Mouse (Mus musculus) gastrocnemius, adult 2 months (tissue): Measurements from ENCODE around the gene Cse1l. TPM values are rescaled to one million over a fixed set of nuclear protein-coding genes. Genes with fewer than 3 reads are reported as not detected.
A peak's percentile ranks its signal among the peaks of the same experiment; 100 is the strongest.

Experiments used
- DNase-seq: peaks from one replicate; pipeline ENCODE4 v3.0.0; 2022
- H3K27ac ChIP-seq: fragments of 200-600 bp; 2 replicates; pipeline ENCODE4 v1.8.1; 2022; ENCODE audit warnings: mild to moderate bottlenecking
- H3K4me3 ChIP-seq: fragments of 200-600 bp; 2 replicates; pipeline ENCODE4 v1.8.1; 2022; ENCODE audit warnings: mild to moderate bottlenecking, moderate library complexity
- CTCF ChIP-seq: fragments of 200-600 bp; IDR thresholded peaks from 2 replicates; pipeline ENCODE4 v1.8.1; 2022; ENCODE audit warnings: antibody characterized with exemption, mild to moderate bottlenecking, moderate library complexity
- intact Hi-C: fragments of 180-260 bp; cut with DNase I; formaldehyde crosslinking; loops from one replicate; pipeline ENCODE4 v1.15.1; 2025
- total RNA-seq, 2 experiments: library from RNA; stranded (reverse); gene quantifications; 2 replicates each; pipeline ENCODE4 v1.2.3; 2021

Gene Cse1l
- total RNA-seq, 2 experiments from 2014 or later: 55.6 to 57.4 TPM

GRCm38 (mm10) chr2:166885619-166886018, 20.2 kb upstream of the Cse1l start:
- TF ChIP-seq CTCF: no peak
- no peak for DNase-seq
- intact Hi-C loops: no loop called here
- Histone ChIP-seq H3K27ac (no peak overlapping the region), H3K4me3 (no peak overlapping the region)

- intact Hi-C loops: no loop called here
- TF ChIP-seq CTCF: no peak
- H3K4me3 ChIP-seq: no peak overlapping the region
- no peak overlapping the region for H3K27ac ChIP-seq
- no peak for DNase-seq
Measured at GRCm38 (mm10) chr2:166886231-166886630, 19.6 kb upstream of the Cse1l start.

- no peak overlapping the region for H3K4me3 ChIP-seq
- DNase-seq: no peak
- TF ChIP-seq CTCF: peak; percentile 38; the same call in 1 of the 2 replicates
- no peak overlapping the region for H3K27ac ChIP-seq
- intact Hi-C loops: no loop called here
Measured at GRCm38 (mm10) chr2:166887816-166888215, 18.0 kb upstream of the Cse1l start.

GRCm38 (mm10) chr2:166891366-166891880, 14.4 kb upstream of the Cse1l start:
- TF ChIP-seq CTCF: no peak
- DNase-seq: no peak
- Histone ChIP-seq H3K4me3 (no peak overlapping the region), H3K27ac (no peak overlapping the region)
- intact Hi-C loops: no loop called here

GRCm38 (mm10) chr2:166892158-166892680, 13.6 kb upstream of the Cse1l start:
- no peak for DNase-seq

GRCm38 (mm10) chr2:166893036-166893435, 12.8 kb upstream of the Cse1l start:
- no peak for TF ChIP-seq CTCF
- H3K27ac ChIP-seq: no peak overlapping the region
- intact Hi-C loops: no loop called here
- no peak for DNase-seq
- no peak overlapping the region for H3K4me3 ChIP-seq

More at GRCm38 (mm10) chr2:166892158-166892680, 13.6 kb upstream of the Cse1l start:
- TF ChIP-seq CTCF: no peak
- Histone ChIP-seq H3K4me3 (no peak overlapping the region), H3K27ac (no peak overlapping the region)
- intact Hi-C loops: no loop called here

GRCm38 (mm10) chr2:166896368-166896767, 9.5 kb upstream of the Cse1l start:
- TF ChIP-seq CTCF: no peak
- H3K4me3 ChIP-seq: no peak overlapping the region
- intact Hi-C loops: no loop called here
- H3K27ac ChIP-seq: no peak overlapping the region
- DNase-seq: no peak

GRCm38 (mm10) chr2:166896974-166897373, 8.9 kb upstream of the Cse1l start:
- H3K27ac ChIP-seq: no peak overlapping the region
- TF ChIP-seq CTCF: no peak
- no peak overlapping the region for H3K4me3 ChIP-seq
- intact Hi-C loops: no loop called here
- DNase-seq: no peak

GRCm38 (mm10) chr2:166899161-166899560, 6.7 kb upstream of the Cse1l start:
- no peak for DNase-seq
- TF ChIP-seq CTCF: no peak
- intact Hi-C loops: no loop called here
- Histone ChIP-seq H3K27ac (no peak overlapping the region), H3K4me3 (no peak overlapping the region)

- Histone ChIP-seq H3K27ac (no peak overlapping the region), H3K4me3 (no peak overlapping the region)
- DNase-seq: no peak
- no peak for TF ChIP-seq CTCF
- intact Hi-C loops: no loop called here
Measured at GRCm38 (mm10) chr2:166899746-166900145, 6.1 kb upstream of the Cse1l start.

- no peak for DNase-seq
- no peak for TF ChIP-seq CTCF
- no peak overlapping the region for H3K27ac ChIP-seq
- no peak overlapping the region for H3K4me3 ChIP-seq
- intact Hi-C loops: no loop called here
Measured at GRCm38 (mm10) chr2:166900792-166901505, 4.9 kb upstream of the Cse1l start.

- intact Hi-C loops: no loop called here
- H3K4me3 ChIP-seq: no peak overlapping the region
- H3K27ac ChIP-seq: no peak overlapping the region
- TF ChIP-seq CTCF: peak; percentile 21; the same call in 1 of the 2 replicates
- DNase-seq: no peak
Measured at GRCm38 (mm10) chr2:166903719-166904282, 2.0 kb upstream of the Cse1l start.

- peak overlapping the region; percentile 98 for H3K27ac ChIP-seq
- peak overlapping the region; percentile 92 for H3K4me3 ChIP-seq
- TF ChIP-seq CTCF: no peak
- DNase-seq: peak; percentile 42
- intact Hi-C loops: no loop called here
Measured at GRCm38 (mm10) chr2:166906523-166907182, 813 bp downstream of the Cse1l start.
